In genomic region chr7:117435091-117435490, GRCm38 (mm10) we compare ENCODE assay signal across 19 mouse cellular contexts. TPM values are rescaled to one million over a fixed set of nuclear protein-coding genes. Genes with fewer than 3 reads are reported as not detected.
A peak's percentile ranks its signal among the peaks of the same experiment; 100 is the strongest.
DNase-seq lines count a peak whose midpoint lies in the region; ATAC-seq lines count a peak whose summit lies in the region.
"Had no signal": no experiment of that assay in that cellular context is flagged by ENCODE, and none has a peak within 500 bp of the region (broad histone marks: within the 10 kb centered on the region; RNA-seq: fewer than 3 reads in every experiment).

No protein-coding gene starts in this region.

- peak overlapping the region; percentile 52 to 68; a peak in 3 of 4 replicates for H3K27ac ChIP-seq in heart, embryonic 14.5 days (replicated peaks in 1 of 2; ENCODE audit: control insufficient read depth in 1 of 2, insufficient read depth in 1 of 2, low read depth in 2 of 2, low read length in 2 of 2)
- H3K27ac ChIP-seq in embryonic facial prominence, embryonic 13.5 days: peak overlapping the region; percentile 69
- H3K27ac ChIP-seq in embryonic facial prominence, embryonic 15.5 days (replicated peaks): peak overlapping the region; percentile 4; the same call in 1 of the 2 replicates
- H3K27ac ChIP-seq: hindbrain, embryonic 14.5 days; stomach, embryonic 15.5 days had no signal

- 82% methylated on average over 3 of the region's 3 CpGs for WGBS in heart, embryonic 14.5 days
- 56% methylated on average over 3 of the region's 3 CpGs for WGBS in embryonic facial prominence, embryonic 13.5 days
- WGBS in embryonic facial prominence, embryonic 15.5 days: 61% methylated on average over 3 of the region's 3 CpGs

- no peak for DNase-seq in heart, postnatal 4 days
- DNase-seq in kidney, adult 9 months: peak; percentile 56
- DNase-seq in kidney, adult 18-20 months: no peak
- no peak for DNase-seq in urinary bladder, adult 2 months (ENCODE audit: low spot score)
- no peak for DNase-seq in left cerebral cortex, adult 9 months (ENCODE audit: low spot score in 2 of 2)
- DNase-seq: gastrocnemius, postnatal 25 days; liver; lung, postnatal 14 days; midbrain, embryonic 14.5 days; retina, postnatal 1 day; thymus, adult 18-20 months had no signal

- no peak overlapping the region for H3K4me3 ChIP-seq in heart, embryonic 14.5 days (ENCODE audit: control insufficient read depth in 1 of 2, insufficient read depth in 1 of 2, low read depth in 1 of 2, low read length in 2 of 2)
- no peak overlapping the region for H3K4me3 ChIP-seq in embryonic facial prominence, embryonic 13.5 days
- H3K4me3 ChIP-seq in embryonic facial prominence, embryonic 15.5 days (replicated peaks): no peak overlapping the region
- H3K4me3 ChIP-seq: left cerebral cortex, adult 2 months; megakaryocyte, embryonic 14.5 days; stomach, embryonic 15.5 days had no signal

- H3K9ac ChIP-seq in heart, embryonic 14.5 days (ENCODE audit: low read length): no peak overlapping the region
- no peak overlapping the region for H3K9ac ChIP-seq in embryonic facial prominence, embryonic 13.5 days
- H3K9ac ChIP-seq in embryonic facial prominence, embryonic 15.5 days: no peak overlapping the region
- H3K9ac ChIP-seq: hindbrain, embryonic 14.5 days; stomach, embryonic 15.5 days had no signal

- no peaks in the 10 kb centered on the region for H3K36me3 ChIP-seq in heart, embryonic 14.5 days (ENCODE audit: control insufficient read depth, insufficient read depth, low read length)
- H3K36me3 ChIP-seq in embryonic facial prominence, embryonic 13.5 days: no peaks in the 10 kb centered on the region
- H3K36me3 ChIP-seq in embryonic facial prominence, embryonic 15.5 days: no peaks in the 10 kb centered on the region
- H3K36me3 ChIP-seq: stomach, embryonic 15.5 days had no signal

- H3K27me3 ChIP-seq in heart, embryonic 14.5 days (ENCODE audit: control insufficient read depth, insufficient read depth, low read length): no peaks in the 10 kb centered on the region
- no peaks in the 10 kb centered on the region for H3K27me3 ChIP-seq in embryonic facial prominence, embryonic 13.5 days
- no peaks in the 10 kb centered on the region for H3K27me3 ChIP-seq in embryonic facial prominence, embryonic 15.5 days
- H3K27me3 ChIP-seq: stomach, embryonic 15.5 days had no signal

- H3K9me3 ChIP-seq in heart, embryonic 14.5 days (ENCODE audit: control insufficient read depth, low read length): no peaks in the 10 kb centered on the region
- no peaks in the 10 kb centered on the region for H3K9me3 ChIP-seq in embryonic facial prominence, embryonic 13.5 days
- H3K9me3 ChIP-seq in embryonic facial prominence, embryonic 15.5 days (replicated peaks): no peaks in the 10 kb centered on the region
- H3K9me3 ChIP-seq: megakaryocyte, embryonic 14.5 days; stomach, embryonic 15.5 days had no signal

- H3K4me2 ChIP-seq in heart, embryonic 14.5 days (ENCODE audit: low read length): no peak overlapping the region
- H3K4me2 ChIP-seq in embryonic facial prominence, embryonic 13.5 days: no peak overlapping the region
- no peak overlapping the region for H3K4me2 ChIP-seq in embryonic facial prominence, embryonic 15.5 days (replicated peaks)
- H3K4me2 ChIP-seq: hindbrain, embryonic 14.5 days; stomach, embryonic 15.5 days had no signal

- peaks cover 19 to 33% of the 10 kb centered on the region in 2 experiments for H3K4me1 ChIP-seq in heart, embryonic 14.5 days (ENCODE audit: control insufficient read depth in 2 of 2, insufficient read depth in 2 of 2, low read length in 2 of 2)
- peaks cover 25% of the 10 kb centered on the region for H3K4me1 ChIP-seq in embryonic facial prominence, embryonic 13.5 days
- H3K4me1 ChIP-seq in embryonic facial prominence, embryonic 15.5 days: no peaks in the 10 kb centered on the region
- H3K4me1 ChIP-seq: stomach, embryonic 15.5 days had no signal

- ATAC-seq in heart, embryonic 14.5 days (ENCODE audit: insufficient number of reproducible peaks, insufficient read depth, low FRiP score, low read depth): no peak
- ATAC-seq in embryonic facial prominence, embryonic 13.5 days (ENCODE audit: insufficient number of reproducible peaks, insufficient read depth, low FRiP score, low TSS enrichment, low read depth): no peak
- ATAC-seq in embryonic facial prominence, embryonic 15.5 days (ENCODE audit: insufficient number of reproducible peaks, low FRiP score, low TSS enrichment, low read depth): no peak
- ATAC-seq: intestine, postnatal 0 days had no signal

RNA-seq across cellular contexts. Expression of gene Xylt1, which starts 54.3 kb away (rescaled TPM):
- 1.6 and 2.0 TPM in 2 replicates for polyA plus RNA-seq in heart, embryonic 14.5 days (2014; fragmentation: Nextera tagmentation; extraction: Ambion mirVana)
- 1 to 10 TPM; 6.5 to 6.9 TPM for total RNA-seq in heart, postnatal 4 days (2021)
- 2.5 and 3.9 TPM in 2 replicates for polyA plus RNA-seq in embryonic facial prominence, embryonic 13.5 days (2015; fragmentation: Nextera tagmentation; extraction: Ambion mirVana)
- polyA plus RNA-seq in embryonic facial prominence, embryonic 15.5 days (2015; fragmentation: Nextera tagmentation; extraction: Ambion mirVana): 2.3 and 2.7 TPM in 2 replicates
- polyA plus RNA-seq in urinary bladder, adult 2 months (2012; rRNA removed): 2.3 and 2.5 TPM in 2 replicates

Comparison
In these comparisons a context has a peak if more than half of its experiments do, and no peak if none do; other contexts are left out.
1. H3K27ac ChIP-seq: peak in every context shown above with its lines; median percentile 69 in embryonic facial prominence, embryonic 13.5 days; 60 in heart, embryonic 14.5 days; 4 in embryonic facial prominence, embryonic 15.5 days.